Mouse (Mus musculus): Measurements from ENCODE around the gene Gorasp2. TPM values are rescaled to one million over a fixed set of nuclear protein-coding genes. Genes with fewer than 3 reads are reported as not detected.

The Gorasp2 gene
- total RNA-seq, 2 experiments from 2014 or later = 64.5 to 65.5 TPM

DNA sequence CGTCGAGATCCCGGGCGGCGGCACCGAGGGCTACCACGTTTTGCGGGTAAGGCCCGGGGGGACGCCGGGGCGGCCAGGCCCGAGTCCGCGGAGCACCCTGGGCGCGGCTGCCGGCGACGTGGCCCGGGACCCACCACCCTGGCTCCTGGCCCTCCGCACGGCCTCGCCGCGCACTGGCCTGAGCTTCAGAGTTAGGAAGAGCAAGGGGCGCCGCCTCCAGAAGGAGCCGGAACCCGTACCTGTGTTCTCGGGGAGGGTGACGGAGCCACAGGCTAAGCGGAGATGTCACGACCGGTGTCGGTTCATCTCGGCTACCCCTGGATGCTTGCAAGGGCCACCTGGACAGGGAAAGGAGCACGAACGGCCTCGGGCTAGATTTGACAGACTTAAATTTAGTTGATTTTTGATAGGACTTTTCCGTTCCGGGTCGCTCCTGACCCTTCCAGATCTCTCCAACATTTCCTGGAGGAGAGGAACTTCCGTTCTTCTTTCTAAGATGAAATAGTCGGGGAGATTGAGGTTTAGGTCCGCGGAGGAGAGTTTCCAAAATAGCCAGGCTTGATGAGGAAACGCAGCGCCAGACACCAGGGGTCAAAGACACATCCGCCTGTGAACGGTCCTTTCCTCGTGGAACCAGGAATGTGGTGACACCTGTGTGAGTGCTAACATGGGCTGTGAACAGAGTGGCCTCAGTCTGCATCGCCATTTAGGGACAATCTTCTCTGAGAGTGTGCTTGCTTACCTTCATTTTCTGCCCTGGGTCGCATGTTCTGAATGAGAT is 529 bp downstream of the Gorasp2 start, which contains the start of gene Gm26558:
Gene Gm26558 (minus strand): TSS at position 394 of the 781 bp plus-strand sequence.
- peak; percentile 8 for DNase-seq

GRCm38 (mm10) chr2:70663764-70664163 is 2.4 kb downstream of the Gorasp2 start:
- DNase-seq = no peak

GRCm38 (mm10) chr2:70667016-70667415 is 5.6 kb downstream of the Gorasp2 start:
- no peak for DNase-seq

DNA sequence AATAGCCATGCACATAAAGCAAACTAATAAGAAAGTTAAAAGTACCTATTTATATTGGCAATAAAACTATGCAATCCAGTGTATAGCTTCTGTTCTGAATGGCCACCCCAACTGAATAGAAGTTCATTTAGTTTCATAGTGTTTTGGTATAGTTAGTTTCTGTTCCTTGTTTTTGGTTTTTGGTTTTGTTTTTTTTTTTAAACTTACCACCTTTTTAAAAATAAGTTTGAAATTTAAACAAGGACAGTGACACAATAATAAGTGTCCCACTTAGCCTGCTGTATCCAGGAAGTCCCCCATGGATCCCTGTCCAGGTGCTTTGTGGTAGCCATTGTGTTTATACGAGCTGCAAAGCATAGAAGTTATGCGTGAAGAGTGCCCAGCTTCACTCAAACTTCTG is 7.9 kb downstream of the Gorasp2 start:
- DNase-seq = no peak

DNA sequence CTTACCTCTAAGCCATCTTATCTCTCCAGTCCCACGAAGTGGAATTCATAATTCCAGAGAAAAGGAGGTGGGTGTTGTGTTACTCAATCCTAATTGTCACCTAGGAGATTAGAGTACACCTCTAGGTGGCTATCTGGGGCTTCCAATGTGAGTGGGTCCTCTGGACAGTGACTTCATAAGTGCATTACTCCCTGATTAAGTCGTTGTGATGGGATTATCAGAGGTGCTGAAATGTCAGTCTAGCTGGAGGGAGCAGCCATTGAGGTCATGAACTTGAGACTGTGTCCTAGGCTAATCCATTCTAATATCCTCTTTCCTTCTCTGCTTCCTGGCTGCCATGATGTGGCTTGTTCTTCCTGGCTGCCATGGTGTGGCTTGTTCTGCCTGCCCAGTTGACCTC is 8.5 kb downstream of the Gorasp2 start:
- no peak for DNase-seq

DNA sequence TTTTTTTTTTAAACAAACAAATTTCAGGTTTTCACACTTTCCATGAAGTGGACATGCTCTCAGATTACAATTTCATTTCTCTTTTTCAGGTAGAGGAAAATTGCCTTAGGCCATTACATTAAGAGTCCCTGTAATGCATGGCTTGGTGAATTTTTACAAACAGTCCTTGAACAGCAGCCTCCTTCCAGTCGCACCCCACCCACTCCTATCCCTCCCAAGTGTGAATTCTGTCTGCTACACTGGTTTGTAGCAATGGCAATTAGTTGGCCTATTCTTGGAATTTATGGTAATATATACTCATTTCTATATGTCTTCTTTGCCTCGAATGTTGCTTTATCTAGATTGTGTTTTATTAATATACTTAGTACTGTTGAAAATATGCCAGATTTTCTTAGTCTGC is 11.1 kb downstream of the Gorasp2 start:
- no peak for DNase-seq

DNA sequence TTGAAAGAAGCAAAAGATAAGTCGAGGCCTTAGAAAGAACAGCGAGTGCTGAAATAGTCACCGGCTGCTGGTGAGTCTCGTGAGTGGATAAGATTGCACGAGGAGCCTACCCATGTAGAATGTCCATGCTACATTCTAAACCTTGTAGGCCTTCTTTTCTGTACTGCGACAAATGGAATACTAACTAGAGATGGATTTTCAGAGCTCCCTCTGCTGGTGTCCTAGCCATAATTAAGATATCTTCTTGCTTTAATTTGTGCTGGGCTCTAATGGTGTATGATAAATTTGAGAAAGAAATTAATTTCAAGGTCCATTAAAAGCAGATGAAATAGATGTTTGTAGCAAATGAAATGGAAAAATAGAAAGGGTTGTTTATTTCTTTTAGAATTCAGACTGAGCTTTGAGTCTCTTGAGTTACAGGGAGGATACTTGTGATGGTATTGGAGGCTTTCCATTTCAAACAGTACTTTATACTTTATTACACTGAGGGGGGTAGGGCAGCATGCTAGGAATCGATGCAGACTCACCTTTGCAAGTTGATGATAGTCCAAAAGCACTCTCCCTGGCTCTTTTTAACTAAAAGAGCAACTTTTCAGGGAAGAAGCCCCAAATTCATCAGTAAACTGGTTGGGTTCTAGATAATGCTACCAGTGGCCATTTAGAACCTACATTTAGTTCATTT is 12.2 kb downstream of the Gorasp2 start:
- no peak for DNase-seq

DNA sequence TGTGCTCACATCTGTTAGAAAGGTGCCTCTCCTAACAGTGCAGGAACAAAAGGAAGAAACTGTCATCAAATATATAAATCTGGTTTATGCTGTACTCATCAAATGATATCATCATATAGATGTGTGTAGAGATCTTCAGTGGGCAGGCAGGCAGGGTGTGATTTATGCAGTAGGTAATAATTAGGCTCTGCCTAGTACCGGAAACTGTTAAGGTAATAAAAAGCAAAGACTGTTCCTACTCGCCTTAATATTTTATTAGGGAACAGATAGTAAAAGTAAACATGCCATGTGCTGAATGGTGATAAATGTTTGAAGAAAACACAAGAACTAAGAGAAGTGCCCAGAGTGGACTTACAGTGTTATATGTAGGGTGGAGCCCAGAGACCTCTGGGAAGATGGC is 20.9 kb downstream of the Gorasp2 start:
- no peak for DNase-seq

DNA sequence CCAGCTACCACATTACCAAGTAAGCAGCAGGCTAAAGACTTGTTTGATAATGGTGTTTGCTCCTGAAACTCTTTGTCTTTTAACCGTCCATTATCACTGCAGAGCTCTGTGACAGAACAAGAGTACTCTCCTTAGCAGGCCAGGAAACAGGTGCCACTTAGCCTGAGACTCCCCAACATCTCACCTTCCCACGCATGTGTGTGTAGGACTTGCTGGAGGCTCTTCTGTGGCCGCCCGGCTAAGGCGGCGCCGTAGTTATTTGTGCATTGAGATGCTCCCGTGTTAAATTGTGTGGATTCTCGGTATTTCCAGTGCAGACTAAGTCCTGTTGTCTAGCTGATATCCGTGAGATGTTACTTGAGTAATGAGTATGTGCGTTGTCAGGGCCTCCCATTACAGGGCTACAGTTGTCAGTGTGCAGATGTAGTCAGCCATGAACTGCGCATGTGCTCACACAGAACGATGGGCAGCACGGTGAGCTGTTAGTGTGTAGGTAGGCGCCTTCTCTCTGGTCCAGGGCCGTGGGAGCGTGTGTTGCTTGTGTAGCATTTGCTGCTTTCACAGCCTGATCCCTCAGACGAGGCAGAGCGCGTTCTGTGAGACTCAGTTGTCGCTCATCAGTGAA is 27.2 kb downstream of the Gorasp2 start:
- no peak for DNase-seq

GRCm38 (mm10) chr2:70690195-70690594 is 28.8 kb downstream of the Gorasp2 start:
- DNase-seq = peak; percentile 39

DNA sequence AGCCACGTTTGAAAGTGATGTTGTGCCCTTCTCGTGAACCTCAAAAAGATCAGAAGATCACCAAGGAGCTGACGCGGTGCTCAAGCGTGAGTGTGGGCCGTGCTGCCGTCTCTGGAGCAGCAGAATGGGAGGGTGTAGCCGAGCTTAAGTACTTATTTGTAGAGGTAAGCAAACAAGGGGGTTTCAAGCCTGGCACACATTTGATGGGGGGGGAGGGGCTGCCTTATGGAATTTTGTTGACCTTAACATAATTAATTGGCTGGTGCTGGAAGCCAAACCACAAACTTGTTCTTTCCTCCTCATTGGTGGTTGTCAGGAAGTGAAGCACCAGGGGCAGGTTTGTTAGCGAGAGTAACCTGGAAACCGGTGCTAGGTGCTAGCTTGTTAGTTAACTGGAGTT is 34.3 kb downstream of the Gorasp2 start:
- no peak for DNase-seq

DNA sequence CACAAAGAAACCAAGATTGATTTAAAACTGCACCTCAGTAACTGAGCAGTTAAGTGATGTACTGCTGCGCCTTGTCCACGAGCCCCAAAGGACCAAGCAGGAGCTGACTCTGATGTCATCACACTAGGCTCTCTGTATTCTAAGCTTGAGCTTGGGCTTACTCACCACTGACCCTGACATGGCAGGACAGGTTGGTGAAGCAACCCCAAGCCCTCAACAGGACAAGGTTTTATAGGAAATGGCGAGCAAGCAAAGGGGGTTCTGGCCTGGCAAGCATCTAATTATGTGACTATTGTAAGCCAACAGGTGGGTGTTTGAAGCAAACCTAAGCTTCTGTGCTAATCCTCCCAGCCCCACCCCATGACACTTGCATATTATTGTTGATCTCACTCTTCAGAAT is 39.5 kb downstream of the Gorasp2 start:
- no peak for DNase-seq

GRCm38 (mm10) chr2:70701571-70701970 is 40.2 kb downstream of the Gorasp2 start:
- no peak for DNase-seq

DNA sequence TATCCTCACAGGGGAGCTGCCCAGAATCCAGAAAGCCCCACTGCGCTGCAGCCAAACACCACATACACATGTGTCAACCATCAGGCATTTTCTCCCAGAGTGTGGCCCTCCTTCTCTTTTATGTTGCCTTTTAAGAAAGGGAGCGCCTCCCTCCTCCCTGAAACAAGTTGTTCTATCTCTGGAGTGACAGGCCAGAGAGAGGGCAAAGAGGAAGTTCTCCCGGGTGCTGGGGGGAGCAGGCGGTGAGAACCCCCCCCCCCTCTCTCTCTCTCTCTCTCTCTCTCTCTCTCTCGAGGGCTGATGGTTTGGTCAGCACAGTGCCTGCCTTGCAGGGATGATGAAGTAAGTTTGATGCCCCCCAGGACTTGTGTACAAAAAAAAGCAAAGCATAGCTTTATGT is 41.0 kb downstream of the Gorasp2 start:
- DNase-seq = no peak

DNA sequence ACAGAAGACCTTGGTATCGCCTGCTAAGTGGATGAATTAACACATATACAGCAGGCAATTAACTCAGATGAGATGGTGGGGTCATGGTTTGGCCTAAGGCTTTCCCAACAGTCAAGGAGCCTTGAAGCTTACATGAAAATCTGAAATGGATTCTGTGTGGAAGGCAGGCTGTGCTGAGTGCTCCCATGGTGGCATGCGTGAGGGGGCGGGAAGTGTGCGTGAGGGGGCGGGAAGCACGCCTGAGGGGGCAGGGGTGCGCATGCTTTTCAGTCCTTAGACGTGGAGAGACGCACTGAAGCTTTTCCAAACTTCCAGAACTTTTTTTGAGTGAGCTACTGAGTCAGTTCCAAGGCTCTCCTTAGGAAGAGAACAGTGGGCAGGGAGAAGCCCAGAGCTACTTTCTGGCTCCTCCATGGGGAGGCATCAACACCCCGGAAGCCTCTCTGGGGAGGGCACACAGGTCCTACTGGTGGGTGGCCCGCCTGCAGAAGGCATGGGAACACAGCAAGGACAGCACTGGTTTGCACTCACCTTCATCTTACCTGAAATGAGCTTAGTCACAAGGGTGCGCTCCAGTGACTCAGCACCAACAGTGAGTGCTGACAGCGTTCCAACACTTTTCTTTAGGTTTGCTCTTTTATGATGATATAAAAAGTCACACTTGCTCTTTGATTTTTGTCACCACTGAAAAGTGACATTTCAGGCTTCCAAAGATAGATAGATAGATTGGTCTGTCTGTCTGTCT is 47.8 kb downstream of the Gorasp2 start:
- no peak for DNase-seq

DNA sequence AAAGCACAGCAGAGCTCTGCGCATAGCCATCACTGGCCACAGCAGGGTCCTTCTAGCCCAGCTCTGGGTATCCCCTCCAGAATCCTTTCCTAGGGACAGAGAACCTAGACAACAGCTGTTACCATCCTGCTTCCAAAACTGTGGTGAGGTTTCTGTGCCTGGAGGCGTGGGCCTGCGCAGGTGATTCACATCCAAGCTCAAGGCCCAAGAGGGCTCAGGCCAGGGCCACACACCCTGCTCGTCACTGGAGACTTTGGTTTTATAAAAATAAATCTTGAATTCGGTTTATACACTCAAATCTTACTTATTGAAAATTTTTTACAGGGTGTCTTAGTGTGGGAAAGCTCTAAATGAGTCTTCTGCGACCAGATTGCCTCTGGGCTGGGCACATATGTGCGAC is 48.9 kb downstream of the Gorasp2 start:
- DNase-seq = no peak

DNA sequence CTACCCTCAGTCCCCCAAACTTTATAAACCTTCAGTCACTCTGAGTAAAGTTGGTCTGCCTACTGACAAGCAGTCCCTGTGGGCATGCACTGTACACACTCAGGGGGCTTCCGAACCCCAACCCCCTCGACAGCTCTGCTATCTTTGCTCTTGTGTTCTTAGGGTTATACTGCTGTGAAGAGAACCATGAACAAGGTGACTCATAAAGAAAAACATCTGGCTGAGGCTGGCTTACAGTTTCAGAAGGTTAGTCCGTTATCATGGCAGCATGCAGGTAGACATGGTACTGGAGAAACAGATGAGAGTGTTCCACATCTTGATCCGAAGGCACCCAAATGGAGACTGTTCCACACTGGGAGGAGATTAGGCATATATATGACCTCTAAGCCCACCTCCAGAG is 49.5 kb downstream of the Gorasp2 start:
- no peak for DNase-seq

DNA sequence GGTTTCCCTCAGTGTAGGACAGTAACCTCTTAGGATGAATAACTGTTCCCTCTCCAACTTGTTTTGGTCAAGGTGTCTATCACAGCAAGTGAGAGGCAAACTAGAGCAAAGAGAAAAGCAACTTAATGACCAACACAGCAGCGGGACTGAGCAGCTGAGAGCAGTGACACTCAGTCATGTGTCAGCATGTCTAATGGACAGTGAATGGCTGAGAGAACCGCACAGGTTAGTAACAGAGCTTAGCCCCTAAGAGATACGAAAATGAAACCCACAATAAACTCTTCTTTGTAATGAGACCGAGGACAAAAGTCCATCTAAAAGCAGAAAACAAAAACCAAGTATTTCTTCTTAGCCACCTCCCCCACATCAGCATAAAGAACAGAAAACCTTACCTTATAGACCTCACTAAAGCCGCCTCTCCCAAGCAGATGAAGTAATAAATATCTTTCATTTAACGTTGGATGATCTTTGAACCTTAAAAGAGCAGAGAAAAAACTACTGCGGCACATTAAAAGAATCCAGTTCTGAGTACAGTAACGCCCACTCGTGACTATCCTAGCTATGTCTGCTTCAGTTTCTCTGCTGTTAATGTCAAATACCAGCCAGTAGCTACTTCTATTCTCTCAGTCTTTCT is 62.4 kb downstream of the Gorasp2 start:
- no peak for DNase-seq

- DNase-seq = no peak
These were observed 65.7 kb downstream of the Gorasp2 start for GRCm38 (mm10) chr2:70727089-70727488.

GRCm38 (mm10) chr2:70735534-70735933 is 74.2 kb downstream of the Gorasp2 start:
- DNase-seq = no peak

DNA sequence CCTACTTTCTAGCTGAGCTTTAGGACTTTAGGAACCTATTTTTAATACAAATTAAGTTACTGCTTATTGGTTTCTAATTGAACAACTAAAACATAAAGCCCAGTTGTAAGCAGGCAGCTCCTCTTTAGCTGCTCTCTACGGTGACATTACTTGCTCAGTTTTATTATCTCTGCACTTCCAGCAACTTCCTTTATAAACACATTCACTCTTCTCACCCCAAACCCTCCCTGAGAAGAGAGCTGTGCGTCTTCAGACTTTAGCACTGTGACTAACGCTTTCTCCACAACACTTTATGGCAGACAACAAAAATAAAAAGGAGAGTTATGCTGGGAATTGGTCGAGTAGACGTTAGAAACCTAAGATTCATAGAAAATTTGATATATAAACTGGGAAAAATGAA is 74.6 kb downstream of the Gorasp2 start:
- no peak for DNase-seq

DNA sequence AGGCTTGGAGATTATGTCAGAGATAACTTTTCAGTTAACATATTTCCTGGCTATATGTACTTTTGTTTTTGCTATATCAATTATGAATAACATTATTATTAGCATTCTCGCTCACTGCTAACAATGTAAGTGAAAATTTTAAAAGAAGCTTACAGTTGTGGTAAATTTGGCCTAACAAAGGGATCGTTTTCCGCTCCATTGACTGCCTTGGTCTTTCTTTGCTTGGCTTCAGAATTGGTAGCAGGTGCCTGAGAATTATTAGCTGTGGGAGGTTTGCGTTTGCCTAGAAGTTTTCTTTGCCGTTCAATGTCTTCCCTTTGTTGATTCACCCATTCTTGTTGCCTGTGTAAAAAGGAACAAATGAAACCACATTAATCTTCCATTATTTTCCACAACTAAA is 80.5 kb downstream of the Gorasp2 start:
- no peak for DNase-seq

Measured in gastrocnemius, postnatal 25 days (tissue).